Mouse (Mus musculus) liver, embryonic 14 days (tissue): ENCODE results near the gene Ankrd66. TPM values are rescaled to one million over a fixed set of nuclear protein-coding genes. Genes with fewer than 3 reads are reported as not detected.

Experiments
- polyA plus RNA-seq: library from polyadenylated mRNA; depleted of rRNA; stranded (reverse); fragments of >200 nt; gene quantifications from 2 replicates; pipeline ENCODE4 v1.2.3, GENCODE M21; 2012; rRNA removed

The Ankrd66 gene
- polyA plus RNA-seq = 0.02 TPM in 2 replicates

GRCm38 (mm10) chr17:43543539-43543938 is at the start of gene Ankrd66:
Gene Ankrd66 (minus strand): TSS chr17:43543639.

GRCm38 (mm10) chr17:43567992-43568888 is 24.8 kb upstream of the Ankrd66 start, which contains the start of gene Pla2g7:
Gene Pla2g7 (plus strand): TSS chr17:43568098.

GRCm38 (mm10) chr17:43502592-43502991 is 40.8 kb downstream of the Ankrd66 start, which contains the start of gene Mep1a:
Gene Mep1a (minus strand): TSS chr17:43502812.

Other genes with a start within 250 kb of the Ankrd66 start
- gene Adgrf5, start 183.2 kb downstream of the Ankrd66 start, polyA plus RNA-seq = 2.1 TPM in 2 replicates
- 0.01 and 0.02 TPM in 2 replicates for gene Mep1a, start 40.8 kb downstream of the Ankrd66 start, polyA plus RNA-seq
- gene Pla2g7, start 24.5 kb upstream of the Ankrd66 start, polyA plus RNA-seq = 3.9 and 4.6 TPM in 2 replicates
- gene Tdrd6, start 86.7 kb upstream of the Ankrd66 start, polyA plus RNA-seq = 0.10 and 0.13 TPM in 2 replicates
- 0.48 and 0.58 TPM in 2 replicates for gene Slc25a27, start 123.6 kb upstream of the Ankrd66 start, polyA plus RNA-seq
- gene Cyp39a1, start 123.8 kb upstream of the Ankrd66 start, polyA plus RNA-seq = 1.4 and 2.2 TPM in 2 replicates